Mouse (Mus musculus): ENCODE measurements around the gene Srgap3.

GRCm38 (mm10) chr6:112925234-112925975, 21.7 kb downstream of the Srgap3 start:
- TF ChIP-seq POLR2A (IDR thresholded peaks at IDR 0.05; ENCODE audit: low read depth, low read length) (no peak), CTCF (IDR thresholded peaks at IDR 0.05; ENCODE audit: borderline replicate concordance, insufficient read depth, low read length) (no peak)

Data from embryonic fibroblast, embryonic 13.5 days (primary cell).